Mouse (Mus musculus) common myeloid progenitor, adult 5-6 weeks (primary cell): ENCODE results near the gene Atp8b5. TPM values are rescaled to one million over a fixed set of nuclear protein-coding genes. Genes with fewer than 3 reads are reported as not detected.

Experiments used
- ATAC-seq: replicated peaks from 2 replicates; pipeline ENCODE4 v1.8.0; 2016; ENCODE audit warnings: low read depth, mild to moderate bottlenecking, moderate TSS enrichment, inconsistent platforms; ENCODE audit not compliant: poor library complexity, severe bottlenecking
- total RNA-seq: library from RNA; stranded (forward); fragments of 200-1000, 187-1606 nt; gene quantifications from 2 replicates; pipeline ENCODE4 v1.2.3, GENCODE M21; 2017

The Atp8b5 gene
- total RNA-seq, 1 experiment from 2014 or later: 1.2 TPM

DNA sequence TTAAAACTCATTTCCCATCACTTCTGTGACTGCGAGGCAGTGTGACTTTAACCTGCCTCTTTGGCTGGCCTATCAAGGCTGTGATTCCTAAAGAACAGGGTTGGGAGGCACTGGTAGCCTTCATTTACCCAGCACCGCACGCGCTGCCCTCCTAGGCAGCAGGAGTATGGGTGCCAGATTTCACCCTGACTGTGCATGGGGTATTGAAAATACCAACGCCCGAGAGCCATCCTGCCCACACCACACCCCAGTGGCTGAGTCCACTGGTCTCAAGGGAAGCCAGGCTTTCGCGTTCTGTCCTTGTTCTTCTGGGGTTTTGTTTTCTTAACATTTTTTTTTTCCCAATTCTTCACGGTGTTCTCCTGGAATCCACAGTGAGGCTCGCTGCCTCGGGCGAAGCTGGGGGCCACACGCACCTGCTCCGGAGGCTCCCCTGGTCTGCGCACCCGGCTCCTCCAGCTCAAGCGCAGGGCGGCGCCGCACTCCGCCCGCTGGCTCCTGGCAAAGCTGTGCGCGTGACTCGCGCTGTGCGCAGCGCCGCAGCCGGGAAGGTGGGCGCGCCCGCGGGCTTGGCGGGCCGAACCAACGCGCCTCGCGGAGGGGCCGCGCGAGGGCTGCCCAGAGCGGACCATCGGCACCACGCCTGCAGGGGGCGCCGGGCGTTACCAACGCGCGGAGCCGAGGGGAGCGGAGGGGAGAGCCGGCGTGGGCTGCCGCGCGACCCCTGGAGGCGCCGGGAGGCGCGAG lies 114.6 kb downstream of the Atp8b5 start, which contains the start of gene Rusc2:
Gene Rusc2, plus strand, starts transcription at position 572 of the 747 bp plus-strand sequence.
- peak; percentile 77 for ATAC-seq

DNA sequence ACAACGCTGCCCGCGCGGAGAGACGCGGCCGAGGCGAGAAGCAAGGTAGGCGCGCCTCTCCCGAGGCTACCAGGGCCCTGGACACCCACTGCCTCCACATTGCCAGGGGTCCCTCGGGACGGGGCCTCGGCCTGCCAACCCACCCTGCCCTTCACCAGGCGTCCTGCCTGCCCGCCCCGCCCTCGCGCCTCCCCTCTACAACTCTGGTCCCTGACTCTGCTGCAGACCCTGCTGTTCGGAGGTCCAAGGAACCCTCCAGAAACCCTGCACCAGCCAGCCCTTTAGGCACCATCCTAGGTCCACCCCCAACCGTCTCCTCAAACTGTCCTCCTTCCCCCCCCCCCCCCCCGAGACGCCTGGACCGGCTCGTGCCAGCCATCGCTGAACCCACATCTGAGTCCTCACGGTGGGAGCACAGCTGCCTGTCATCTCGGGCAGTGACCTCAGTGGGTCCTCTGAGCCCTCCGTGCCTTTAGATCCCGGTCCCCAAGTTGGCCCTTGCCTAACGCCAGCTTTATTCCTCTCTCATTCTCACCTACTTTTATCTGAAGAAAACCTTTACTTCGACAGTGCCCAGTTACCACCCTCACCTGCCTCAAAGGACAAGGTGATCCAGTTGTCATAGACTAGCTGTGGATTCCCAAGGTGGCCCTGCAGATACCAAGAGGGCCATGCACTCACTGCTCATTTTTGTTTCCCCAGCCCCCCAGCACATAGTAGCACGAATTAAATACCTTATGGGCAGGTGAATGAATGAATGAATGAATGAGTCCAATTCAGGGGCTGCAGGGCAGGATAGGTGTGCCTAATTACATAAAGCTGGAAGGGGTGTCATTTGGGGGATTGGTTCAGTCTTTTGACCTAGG lies 115.4 kb downstream of the Atp8b5 start:
- no peak for ATAC-seq

GRCm38 (mm10) chr4:43383246-43384082 lies 116.5 kb downstream of the Atp8b5 start:
- ATAC-seq: no peak

- no peak for ATAC-seq
These were observed 117.1 kb downstream of the Atp8b5 start for GRCm38 (mm10) chr4:43384083-43384460.

DNA sequence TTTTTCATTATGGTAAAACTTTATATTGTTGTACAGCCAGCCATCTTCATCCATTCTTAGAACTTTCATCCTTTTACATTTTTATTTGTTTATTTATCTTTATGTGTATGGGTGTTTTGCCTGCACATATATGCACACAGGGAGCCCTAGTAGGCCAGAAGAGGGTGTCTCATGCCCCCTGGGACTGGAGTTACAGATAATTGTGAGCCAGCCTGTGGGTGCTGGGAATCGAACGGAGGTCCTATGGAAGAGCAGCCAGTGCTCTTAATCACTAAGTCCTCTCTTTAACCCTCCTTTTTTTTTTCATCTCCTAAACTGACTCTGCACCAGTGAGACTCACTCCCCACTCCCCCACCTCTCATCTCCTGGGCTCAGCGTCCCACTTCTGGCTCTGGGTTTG lies 117.6 kb downstream of the Atp8b5 start:
- no peak for ATAC-seq

GRCm38 (mm10) chr4:43386932-43387331 lies 120.0 kb downstream of the Atp8b5 start:
- ATAC-seq: no peak

GRCm38 (mm10) chr4:43389390-43389789 lies 122.4 kb downstream of the Atp8b5 start:
- ATAC-seq: no peak

GRCm38 (mm10) chr4:43389845-43390440 lies 123.0 kb downstream of the Atp8b5 start:
- ATAC-seq: no peak

GRCm38 (mm10) chr4:43391521-43392050 lies 124.6 kb downstream of the Atp8b5 start:
- no peak for ATAC-seq

GRCm38 (mm10) chr4:43394345-43394891 lies 127.5 kb downstream of the Atp8b5 start:
- ATAC-seq: no peak

DNA sequence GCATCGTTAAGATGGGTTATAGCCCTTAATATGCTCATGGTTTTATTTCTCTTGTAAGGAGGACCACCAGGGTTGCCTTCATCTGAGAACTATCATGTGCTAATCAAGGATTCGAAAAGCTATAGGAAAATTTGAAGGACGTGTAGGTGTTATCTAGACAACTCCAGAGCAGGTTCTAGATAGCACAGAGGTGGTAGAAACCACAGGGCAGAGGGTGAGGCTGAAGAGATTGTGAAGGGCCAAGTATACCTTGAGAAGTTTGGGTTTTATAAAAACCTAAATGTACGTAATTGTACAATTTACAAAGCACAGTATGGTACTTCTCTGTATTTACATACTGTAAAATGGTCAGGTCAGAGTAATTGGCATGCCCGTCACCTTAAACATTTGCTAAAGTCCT lies 128.2 kb downstream of the Atp8b5 start:
- ATAC-seq: no peak

DNA sequence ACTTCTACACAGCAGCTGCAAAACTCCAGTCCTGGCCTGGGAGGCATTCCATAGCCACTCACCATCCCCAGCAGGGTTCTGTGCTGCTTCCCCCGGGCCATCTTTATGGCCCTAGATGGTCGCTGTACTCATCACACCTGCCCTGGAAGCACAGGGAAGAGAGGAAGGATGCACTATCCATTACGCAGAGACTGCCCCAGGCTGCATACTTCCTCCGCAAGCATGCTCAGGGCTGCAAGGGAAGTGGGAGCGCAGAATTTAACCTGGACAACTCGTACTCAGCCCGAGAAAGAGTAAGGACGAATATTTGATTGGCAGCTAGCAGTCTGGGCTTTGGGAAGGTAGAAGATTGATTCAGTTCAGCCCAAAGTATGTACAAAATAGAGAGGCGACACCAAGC lies 128.9 kb downstream of the Atp8b5 start:
- no peak for ATAC-seq

GRCm38 (mm10) chr4:43396381-43396780 lies 129.4 kb downstream of the Atp8b5 start:
- ATAC-seq: no peak

GRCm38 (mm10) chr4:43398014-43398413 lies 131.1 kb downstream of the Atp8b5 start:
- ATAC-seq: no peak

DNA sequence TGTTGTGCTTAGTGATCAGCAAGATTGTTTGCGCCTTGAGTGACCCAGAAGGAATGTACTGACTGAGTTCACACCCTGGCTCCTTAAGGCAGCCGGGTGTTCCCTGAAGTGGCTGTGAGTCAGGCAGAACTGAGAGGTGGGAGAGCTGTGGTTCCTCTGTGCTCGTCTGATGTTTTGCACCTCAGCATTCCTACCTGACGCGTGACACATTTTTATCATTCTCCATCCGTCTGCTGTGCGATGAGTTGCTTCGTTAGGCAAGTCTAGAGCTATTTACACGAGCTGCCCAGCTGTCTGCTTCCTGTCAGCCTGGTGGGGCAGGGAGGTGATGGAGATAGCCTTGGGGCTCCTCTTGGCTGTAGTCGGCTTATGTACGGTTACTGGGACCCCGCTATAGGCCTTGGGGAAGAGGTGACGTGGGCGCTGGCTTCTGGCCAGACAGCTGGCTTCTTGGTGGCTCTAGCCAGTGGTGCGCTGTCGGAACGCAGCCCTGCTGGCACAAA lies 131.9 kb downstream of the Atp8b5 start:
- ATAC-seq: no peak

GRCm38 (mm10) chr4:43399391-43400131 lies 132.6 kb downstream of the Atp8b5 start:
- no peak for ATAC-seq

- no peak for ATAC-seq
These were observed 134.0 kb downstream of the Atp8b5 start for GRCm38 (mm10) chr4:43400976-43401375.

- no peak for ATAC-seq
These were observed 134.5 kb downstream of the Atp8b5 start for GRCm38 (mm10) chr4:43401486-43401885.

DNA sequence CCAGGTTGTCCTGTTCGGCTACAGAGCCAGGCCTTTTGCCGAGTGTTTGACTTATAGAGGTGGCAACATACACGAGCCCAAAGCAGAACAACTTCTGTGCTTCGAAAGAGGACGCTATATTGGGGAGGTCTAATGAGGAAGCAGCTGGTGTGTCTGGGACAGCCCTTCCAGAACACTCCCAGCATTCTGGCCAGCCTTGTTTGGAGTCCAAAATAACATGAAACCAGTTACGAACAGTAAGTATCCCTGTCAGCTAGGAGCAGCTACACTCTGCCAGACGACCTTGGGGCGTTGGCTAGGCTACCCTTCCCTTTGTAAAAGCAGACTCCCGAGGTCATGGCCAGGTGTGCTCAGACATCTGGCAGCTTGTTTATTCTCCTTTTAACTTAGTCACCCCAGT lies 135.3 kb downstream of the Atp8b5 start:
- ATAC-seq: no peak
